Mouse (Mus musculus) megakaryocyte, embryonic 14.5 days (primary cell): ENCODE measurements around the gene Vmn1r208. TPM values are rescaled to one million over a fixed set of nuclear protein-coding genes. Genes with fewer than 3 reads are reported as not detected.
"Not testable (repeated sequence)": the region's sequence is repeated elsewhere in the genome, so short reads cannot be mapped to it uniquely, and the experiment has no call there.

ENCODE experiments used
- H3K27me3 ChIP-seq: replicated peaks from 2 replicates; pipeline ENCODE3; 2012; ENCODE audit warnings: inconsistent platforms
- H3K36me3 ChIP-seq: replicated peaks from 2 replicates; pipeline ENCODE3; 2012; ENCODE audit warnings: low read length, inconsistent platforms, mixed read lengths
- H3K4me1 ChIP-seq: 2 replicates; pipeline ENCODE4 v1.6.1; 2012; ENCODE audit warnings: inconsistent platforms
- H3K4me3 ChIP-seq: replicated peaks from 2 replicates; pipeline ENCODE3; 2012; ENCODE audit warnings: moderate library complexity, mild to moderate bottlenecking, inconsistent platforms
- H3K9me3 ChIP-seq: 2 replicates; pipeline ENCODE4 v1.6.1; 2012; ENCODE audit warnings: inconsistent platforms
- FLI1 ChIP-seq: IDR thresholded peaks from 2 replicates; pipeline ENCODE4 v1.6.1; 2012; ENCODE audit warnings: low read length, inconsistent platforms, mixed read lengths
- GATA1 ChIP-seq: IDR thresholded peaks from 3 replicates; pipeline ENCODE4 v1.6.1; 2012; ENCODE audit warnings: mixed read lengths, low read length, inconsistent platforms, borderline replicate concordance
- polyA plus RNA-seq: library from polyadenylated mRNA; stranded (reverse); fragments of >175 nt; gene quantifications from 2 replicates; pipeline ENCODE4 v1.2.3, GENCODE M21; 2012; ENCODE audit warnings: low replicate concordance; ENCODE audit not compliant: insufficient read depth

Gene Vmn1r208
- polyA plus RNA-seq, result not detected in 2 replicates

DNA sequence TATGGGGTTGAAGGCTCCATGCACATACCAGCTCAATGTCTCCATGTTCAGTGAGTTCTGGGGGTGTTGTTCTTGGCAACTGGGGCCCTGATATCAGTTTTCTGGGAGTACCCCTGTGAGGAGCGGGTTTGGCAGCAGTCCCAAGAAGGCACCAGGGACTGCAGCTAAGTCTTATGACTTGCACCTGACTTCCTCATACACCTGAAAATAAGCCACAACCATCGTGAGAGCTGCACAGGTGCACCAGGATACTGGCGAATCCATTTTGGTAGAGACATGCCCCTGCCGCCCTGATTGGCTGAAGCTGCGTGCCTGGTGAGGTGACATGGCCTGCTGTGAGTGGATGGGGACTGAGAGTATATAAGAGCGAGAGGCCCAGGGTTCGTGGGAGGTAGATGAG, at the start of gene Vmn1r208:
Gene Vmn1r208 (minus strand): TSS at position 101 of the 400 bp plus-strand sequence.
- not testable (repeated sequence) for H3K9me3 ChIP-seq, H3K36me3 ChIP-seq, H3K4me3 ChIP-seq, H3K4me1 ChIP-seq, H3K27me3 ChIP-seq

DNA sequence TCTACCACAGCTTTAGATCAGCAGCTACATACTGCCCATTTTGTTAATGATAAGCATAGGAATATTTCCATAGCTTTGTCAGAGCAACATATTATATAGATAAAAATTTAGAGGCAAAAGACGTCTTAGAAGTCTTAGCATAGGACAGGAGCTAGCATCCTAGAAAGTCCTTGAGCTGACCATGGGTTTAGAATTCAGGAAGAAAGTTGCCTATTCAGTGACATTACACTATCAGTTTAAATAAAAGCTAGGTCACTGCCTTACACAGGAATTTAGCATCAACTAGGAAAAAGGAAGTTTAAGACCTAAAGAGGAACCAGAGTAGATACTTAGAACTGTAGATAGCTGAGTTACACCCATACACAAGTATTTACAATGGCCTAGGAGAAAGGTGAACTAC, 44.4 kb upstream of the Vmn1r208 start:
- not testable (repeated sequence) for H3K4me1 ChIP-seq, H3K4me3 ChIP-seq, H3K36me3 ChIP-seq, H3K27me3 ChIP-seq, H3K9me3 ChIP-seq

DNA sequence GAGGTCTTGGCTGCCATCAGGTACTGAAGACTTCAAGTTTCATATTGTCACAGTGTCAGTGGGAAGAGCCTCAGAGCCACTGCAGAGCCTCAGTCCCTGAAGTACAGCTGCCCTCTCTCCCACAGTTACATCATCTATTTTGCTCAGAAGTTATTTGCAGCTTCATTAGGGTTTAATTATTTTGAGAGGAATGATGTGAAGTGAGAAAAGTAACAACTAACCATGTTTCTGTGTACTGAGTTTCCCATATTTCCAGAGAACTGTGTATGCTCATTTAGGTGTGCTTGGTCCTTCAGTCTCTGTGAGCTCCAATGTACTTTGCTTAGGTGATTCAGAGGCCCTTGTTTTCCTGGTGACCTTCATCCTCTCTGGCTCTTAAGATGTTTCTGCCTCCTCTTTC, 32.4 kb upstream of the Vmn1r208 start, which contains the start of gene Vmn1r209:
Gene Vmn1r209 (minus strand): TSS at position 101 of the 400 bp plus-strand sequence.
- not testable (repeated sequence) for H3K4me1 ChIP-seq, H3K27me3 ChIP-seq, H3K4me3 ChIP-seq

DNA sequence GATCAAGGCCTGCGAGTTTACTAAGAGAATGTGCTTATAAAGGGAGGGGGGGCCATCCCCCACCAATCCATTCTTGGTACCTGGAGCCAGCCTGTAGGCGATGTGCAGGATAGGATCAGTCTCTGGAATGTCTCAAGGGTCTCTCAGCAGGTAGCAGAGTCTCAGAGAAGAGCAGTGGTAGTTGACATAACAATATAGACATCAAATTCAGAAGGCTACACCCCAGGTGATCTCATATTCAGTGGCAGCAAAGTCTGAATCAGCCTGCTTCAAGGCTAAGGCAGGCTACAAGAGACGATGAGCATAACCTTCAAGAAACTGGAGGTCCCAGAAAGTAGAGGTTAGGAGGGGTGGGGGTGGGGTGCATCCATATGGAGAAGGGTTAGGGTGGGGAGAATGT, 10.9 kb upstream of the Vmn1r208 start:
- H3K36me3 ChIP-seq, H3K4me1 ChIP-seq, H3K9me3 ChIP-seq, H3K4me3 ChIP-seq, H3K27me3 ChIP-seq: not testable (repeated sequence)

More for the DNA sequence above, 32.4 kb upstream of the Vmn1r208 start, which contains the start of gene Vmn1r209:
- H3K36me3 ChIP-seq, H3K9me3 ChIP-seq: not testable (repeated sequence)

GRCm38 (mm10) chr13:22784159-22784558, 7.0 kb upstream of the Vmn1r208 start:
- H3K27me3 ChIP-seq, H3K9me3 ChIP-seq, H3K4me3 ChIP-seq, H3K4me1 ChIP-seq, H3K36me3 ChIP-seq: not testable (repeated sequence)

DNA sequence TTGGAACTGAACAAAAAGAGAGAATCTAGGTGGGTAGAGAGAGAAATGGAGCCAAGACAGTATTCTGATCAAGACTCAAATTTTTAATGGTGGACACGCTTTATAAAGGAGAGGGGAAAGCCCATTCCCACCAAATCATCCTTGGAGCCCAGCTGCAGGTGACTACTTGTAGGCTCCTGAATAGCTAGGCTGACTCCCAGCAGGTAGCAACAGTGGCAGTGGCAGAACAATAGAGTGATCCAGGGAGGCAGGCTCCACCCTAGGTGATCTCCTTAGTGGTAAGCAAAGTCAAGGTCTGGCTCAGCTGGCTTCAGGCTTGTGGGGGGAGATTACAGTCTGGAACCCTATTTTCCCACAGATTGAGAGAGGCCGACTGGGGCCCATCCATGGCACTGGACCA, 5.6 kb downstream of the Vmn1r208 start:
- not testable (repeated sequence) for H3K4me3 ChIP-seq, H3K27me3 ChIP-seq, H3K4me1 ChIP-seq, H3K36me3 ChIP-seq, H3K9me3 ChIP-seq

GRCm38 (mm10) chr13:22747524-22747923, 29.7 kb downstream of the Vmn1r208 start:
- TF ChIP-seq GATA1, result no peak
- TF ChIP-seq FLI1, result no peak
- Histone ChIP-seq H3K36me3 (no peaks in the 10 kb centered on the region), H3K9me3 (peaks cover 18% of the 10 kb centered on the region), H3K4me1 (no peaks in the 10 kb centered on the region), H3K27me3 (no peaks in the 10 kb centered on the region), H3K4me3 (no peak overlapping the region)

- not testable (repeated sequence) for H3K9me3 ChIP-seq, H3K4me3 ChIP-seq, H3K36me3 ChIP-seq, H3K27me3 ChIP-seq, H3K4me1 ChIP-seq
Observed at GRCm38 (mm10) chr13:22729529-22729928, 47.7 kb downstream of the Vmn1r208 start, which contains the start of gene Vmn1r207-ps. TSS of gene Vmn1r207-ps (minus strand) at chr13:22729629.

Other genes starting within 250 kb of the Vmn1r208 start
- not detected in 2 replicates for gene Vmn1r204, start 224.2 kb downstream of the Vmn1r208 start, polyA plus RNA-seq
- not detected in 2 replicates for gene Vmn1r205, start 184.4 kb downstream of the Vmn1r208 start, polyA plus RNA-seq
- not detected in 2 replicates for gene Vmn1r206, start 153.1 kb downstream of the Vmn1r208 start, polyA plus RNA-seq
- gene Vmn1r207-ps, start 47.8 kb downstream of the Vmn1r208 start, polyA plus RNA-seq, result not detected in 2 replicates
- 0.34 TPM in 1 of 2 replicates, not detected in the other for gene Vmn1r209, start 32.3 kb upstream of the Vmn1r208 start, polyA plus RNA-seq
- gene Vmn1r210, start 53.9 kb upstream of the Vmn1r208 start, polyA plus RNA-seq, result not detected in 2 replicates
- gene Vmn1r211, start 80.2 kb upstream of the Vmn1r208 start, polyA plus RNA-seq, result not detected in 2 replicates
- not detected in 2 replicates for gene Vmn1r212, start 106.8 kb upstream of the Vmn1r208 start, polyA plus RNA-seq
- gene Vmn1r213, start 230.3 kb upstream of the Vmn1r208 start, polyA plus RNA-seq, result not detected in 2 replicates